ENCODE assay signal across 19 mouse cellular contexts in genomic region chr4:152628111-152628510, GRCm38 (mm10).
DNase-seq lines count a peak whose midpoint lies in the region; ATAC-seq and TF ChIP-seq lines count a peak whose summit lies in the region.
"Had no signal": no experiment of that assay in that cellular context is flagged by ENCODE, and none has a peak within 500 bp of the region (broad histone marks: within the 10 kb centered on the region; RNA-seq: fewer than 3 reads in every experiment).

No protein-coding gene starts in this region.

- no peaks in the 10 kb centered on the region for H3K27me3 ChIP-seq in hindbrain, postnatal 0 days (ENCODE audit: insufficient read depth, low read length)
- H3K27me3 ChIP-seq in hindbrain, embryonic 13.5 days, result 0 out of 2 replicates have a peak, but pooled peaks cover 2% of the 10 kb centered on the region
- H3K27me3 ChIP-seq in forebrain, embryonic 16.5 days (replicated peaks; ENCODE audit: control insufficient read depth, insufficient read depth, low read length), result no peaks in the 10 kb centered on the region
- H3K27me3 ChIP-seq: liver, embryonic 13.5 days had no signal

- H3K9me3 ChIP-seq in hindbrain, postnatal 0 days (ENCODE audit: low read length), result no peaks in the 10 kb centered on the region
- H3K9me3 ChIP-seq in hindbrain, embryonic 13.5 days, result no peaks in the 10 kb centered on the region
- H3K9me3 ChIP-seq in forebrain, embryonic 16.5 days (ENCODE audit: control insufficient read depth, low read length), result no peaks in the 10 kb centered on the region
- H3K9me3 ChIP-seq: embryonic facial prominence, embryonic 13.5 days; liver, embryonic 13.5 days had no signal

- no peaks in the 10 kb centered on the region for H3K36me3 ChIP-seq in hindbrain, postnatal 0 days (ENCODE audit: insufficient read depth, low read length)
- no peaks in the 10 kb centered on the region for H3K36me3 ChIP-seq in hindbrain, embryonic 13.5 days
- H3K36me3 ChIP-seq in forebrain, embryonic 16.5 days (ENCODE audit: control insufficient read depth, insufficient read depth), result no peaks in the 10 kb centered on the region
- H3K36me3 ChIP-seq: embryonic facial prominence, embryonic 13.5 days; liver, embryonic 13.5 days; midbrain, embryonic 13.5 days had no signal

- no peak overlapping the region for H3K9ac ChIP-seq in hindbrain, postnatal 0 days (replicated peaks; ENCODE audit: low read length)
- H3K9ac ChIP-seq in hindbrain, embryonic 13.5 days, result no peak overlapping the region
- no peak overlapping the region for H3K9ac ChIP-seq in forebrain, embryonic 16.5 days (replicated peaks; ENCODE audit: low read depth, low read length)
- H3K9ac ChIP-seq: embryonic facial prominence, embryonic 13.5 days; hindbrain, embryonic 14.5 days; liver, embryonic 13.5 days; midbrain, embryonic 13.5 days had no signal

- ATAC-seq in hindbrain, postnatal 0 days, result no peak
- no peak for ATAC-seq in hindbrain, embryonic 13.5 days (ENCODE audit: low FRiP score)
- peak; percentile 29; the same call in 1 of the 2 replicates for ATAC-seq in forebrain, embryonic 16.5 days
- ATAC-seq: midbrain, embryonic 13.5 days had no signal

- WGBS in hindbrain, postnatal 0 days, result 62% methylated on average over 4 of the region's 4 CpGs
- WGBS in hindbrain, embryonic 13.5 days, result 86% methylated on average over 4 of the region's 4 CpGs
- 71% methylated on average over 4 of the region's 4 CpGs for WGBS in forebrain, embryonic 16.5 days

- TF ChIP-seq CTCF in hindbrain, postnatal 0 days (IDR thresholded peaks at IDR 0.05; ENCODE audit: low read depth), result no peak
- no peak for TF ChIP-seq CTCF in brain, embryonic 14.5 days (IDR thresholded peaks at IDR 0.05; ENCODE audit: borderline replicate concordance, extremely low read depth, insufficient read depth, insufficient read length)

- H3K4me3 ChIP-seq in hindbrain, postnatal 0 days (ENCODE audit: low read length), result no peak overlapping the region
- H3K4me3 ChIP-seq in hindbrain, embryonic 13.5 days, result no peak overlapping the region
- no peak overlapping the region for H3K4me3 ChIP-seq in forebrain, embryonic 16.5 days (replicated peaks; ENCODE audit: low read length)
- H3K4me3 ChIP-seq: embryonic facial prominence, embryonic 13.5 days; liver, embryonic 13.5 days; midbrain, embryonic 13.5 days had no signal

- H3K4me1 ChIP-seq in hindbrain, postnatal 0 days (ENCODE audit: insufficient read depth, low read length), result peaks cover 9% of the 10 kb centered on the region
- H3K4me1 ChIP-seq in hindbrain, embryonic 13.5 days (replicated peaks), result peaks cover 41% of the 10 kb centered on the region
- peaks cover 35% of the 10 kb centered on the region for H3K4me1 ChIP-seq in forebrain, embryonic 16.5 days (replicated peaks; ENCODE audit: control insufficient read depth, insufficient read depth, low read length)
- H3K4me1 ChIP-seq: liver, embryonic 13.5 days had no signal

- peak; percentile 62 for DNase-seq in hindbrain, postnatal 0 days (ENCODE audit: low spot score)
- DNase-seq in brain, embryonic 14.5 days (ENCODE audit: low read depth), result peak; percentile 82
- DNase-seq in layer of hippocampus, postnatal 10 days (ENCODE audit: low spot score in 2 of 2), result peak; percentile 43 to 45
- no peak for DNase-seq in kidney, postnatal 25 days
- no peak for DNase-seq in adrenal gland, adult 2 months
- DNase-seq: adrenal gland, adult 8-10 months; cerebellum, adult 8-10 months; gastrocnemius, postnatal 14 days; heart, postnatal 10 days; kidney, adult 18-20 months; kidney, postnatal 14 days; liver, embryonic 13.5 days; thymus, postnatal 36 days had no signal

- no peak overlapping the region for H3K4me2 ChIP-seq in hindbrain, postnatal 0 days (ENCODE audit: low read depth, low read length)
- no peak overlapping the region for H3K4me2 ChIP-seq in hindbrain, embryonic 13.5 days
- H3K4me2 ChIP-seq in forebrain, embryonic 16.5 days (ENCODE audit: low read length), result no peak overlapping the region
- H3K4me2 ChIP-seq: embryonic facial prominence, embryonic 13.5 days; hindbrain, embryonic 14.5 days; liver, embryonic 13.5 days; midbrain, embryonic 13.5 days had no signal

- TF ChIP-seq POLR2A in brain, embryonic 14.5 days (IDR thresholded peaks at IDR 0.05; ENCODE audit: borderline replicate concordance, extremely low read depth, insufficient read depth, insufficient read length, poor library complexity, severe bottlenecking), result no peak

- H3K27ac ChIP-seq in hindbrain, postnatal 0 days, result no peak overlapping the region
- H3K27ac ChIP-seq in hindbrain, embryonic 13.5 days, result no peak overlapping the region
- H3K27ac ChIP-seq in forebrain, embryonic 16.5 days (ENCODE audit: low read length), result peak overlapping the region; percentile 29; the same call in 1 of the 2 replicates
- H3K27ac ChIP-seq: embryonic facial prominence, embryonic 13.5 days; hindbrain, embryonic 14.5 days; liver, embryonic 13.5 days; midbrain, embryonic 13.5 days; stomach, postnatal 0 days had no signal

Comparison
In these comparisons a context has a peak if more than half of its experiments do, and no peak if none do; other contexts are left out.
1. DNase-seq: peak in hindbrain, postnatal 0 days (single experiment), brain, embryonic 14.5 days (single experiment) and layer of hippocampus, postnatal 10 days (2 of 2); none in kidney, postnatal 25 days (0 of 2) and adrenal gland, adult 2 months (single experiment).